Comparison of ENCODE assay signal across 12 mouse cellular contexts in the genomic region with DNA sequence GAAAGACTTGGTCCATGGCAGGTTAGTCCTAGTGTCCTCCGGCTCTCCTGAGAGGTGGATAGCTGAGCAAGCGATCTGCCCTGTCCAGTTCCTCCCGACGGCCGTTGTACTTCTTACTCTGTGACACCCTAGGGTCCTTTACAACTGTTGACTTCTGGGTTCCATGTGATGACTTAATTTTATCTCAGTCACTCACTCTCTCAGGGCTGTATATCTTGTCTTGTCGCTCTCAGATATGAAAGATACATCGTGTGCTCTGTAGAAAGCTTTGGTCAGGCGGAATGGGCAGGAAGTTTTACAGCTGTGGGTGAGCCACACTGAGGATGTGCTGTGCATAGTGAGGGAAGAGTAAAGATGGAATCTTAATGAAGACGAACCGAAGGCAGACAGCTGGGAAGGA.
"Had no signal": no experiment of that assay in that cellular context is flagged by ENCODE, and none has a peak within 500 bp of the region (broad histone marks: within the 10 kb centered on the region; RNA-seq: fewer than 3 reads in every experiment).

No protein-coding gene starts in this region.

- DNase-seq: kidney, adult 11 months; kidney, adult 9 months; kidney, postnatal 4 days; lung, adult 2 months; lung, postnatal 14 days; right cerebral cortex, postnatal 14 days; thymus, adult 18-20 months; thymus, postnatal 14 days had no signal

- H3K27ac ChIP-seq: kidney, postnatal 0 days; layer of hippocampus, adult 2 months; limb, embryonic 10.5 days; macrophage had no signal

- H3K36me3 ChIP-seq: limb, embryonic 10.5 days had no signal

- H3K4me3 ChIP-seq: layer of hippocampus, adult 2 months; limb, embryonic 10.5 days had no signal

- H3K9me3 ChIP-seq: limb, embryonic 10.5 days had no signal
